Mouse (Mus musculus) spleen, postnatal 10 days (tissue): ENCODE results near the gene Prm1.
"Not testable (repeated sequence)": the region's sequence is repeated elsewhere in the genome, so short reads cannot be mapped to it uniquely, and the experiment has no call there.

Experiments
- DNase-seq, 2 experiments: peaks; one replicate each; pipeline ENCODE4 v3.0.0; 2021 to 2022; ENCODE audit warnings: low spot score in 2 of 2

Prm1 gene

DNA sequence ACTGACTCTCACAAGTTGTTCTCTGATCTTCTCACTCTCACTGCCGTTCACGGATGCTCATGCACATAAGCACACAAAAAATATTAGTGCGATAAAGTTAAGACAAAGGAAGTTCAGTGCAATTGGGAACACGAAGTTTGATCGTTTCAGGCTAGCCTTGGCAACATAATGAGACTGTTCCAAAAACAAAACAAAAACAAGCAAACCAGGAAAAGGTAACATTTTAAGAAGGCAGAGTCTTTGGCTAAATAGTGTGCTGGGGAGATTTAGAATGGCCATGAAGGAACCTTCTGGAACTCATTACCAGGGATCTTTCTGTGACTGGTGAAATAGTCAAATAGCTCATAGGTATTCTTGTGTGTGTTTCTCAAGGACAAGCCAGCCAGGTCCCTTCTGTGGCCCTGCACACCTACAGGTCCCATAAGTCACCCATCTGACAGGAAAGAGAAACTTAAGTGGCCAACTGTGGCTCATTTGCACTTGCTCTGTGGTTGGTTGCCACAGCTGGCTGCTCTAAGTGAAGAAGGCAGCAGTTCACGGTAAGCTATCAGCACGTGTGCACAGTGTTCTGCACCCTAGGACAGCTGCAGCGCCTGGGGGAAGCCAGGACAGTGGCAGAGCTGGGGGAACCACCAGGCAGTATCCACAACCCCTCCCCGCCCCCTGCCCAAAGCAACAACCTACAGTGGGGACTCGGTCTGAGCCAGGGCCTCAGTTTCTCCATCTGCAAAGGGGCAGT is at the start of gene Prm1:
Prm1 (minus strand) TSS at position 51 of the 739 bp plus-strand sequence.
- peak in 1 of 2 experiments; percentile 44 for DNase-seq

DNA sequence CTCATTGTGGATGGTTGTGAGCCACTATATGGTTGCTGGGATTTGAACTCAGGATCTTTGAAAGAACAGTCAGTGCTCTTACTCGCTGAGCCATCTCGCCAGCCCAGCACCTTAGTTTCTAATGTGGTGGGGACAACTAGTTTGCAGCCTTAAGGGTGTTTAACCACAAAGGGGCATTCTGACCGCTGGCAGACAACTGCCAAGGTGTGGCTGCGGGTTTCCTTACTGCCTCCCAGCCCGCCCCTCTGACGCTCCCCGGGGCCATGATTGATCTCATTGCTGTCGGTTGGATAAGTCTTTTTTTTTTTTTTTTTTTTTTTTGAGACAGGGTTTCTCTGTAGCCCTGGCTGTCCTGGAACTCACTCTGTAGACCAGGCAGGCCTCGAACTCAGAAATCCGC is 46.6 kb upstream of the Prm1 start:
- DNase-seq = not testable (repeated sequence)

DNA sequence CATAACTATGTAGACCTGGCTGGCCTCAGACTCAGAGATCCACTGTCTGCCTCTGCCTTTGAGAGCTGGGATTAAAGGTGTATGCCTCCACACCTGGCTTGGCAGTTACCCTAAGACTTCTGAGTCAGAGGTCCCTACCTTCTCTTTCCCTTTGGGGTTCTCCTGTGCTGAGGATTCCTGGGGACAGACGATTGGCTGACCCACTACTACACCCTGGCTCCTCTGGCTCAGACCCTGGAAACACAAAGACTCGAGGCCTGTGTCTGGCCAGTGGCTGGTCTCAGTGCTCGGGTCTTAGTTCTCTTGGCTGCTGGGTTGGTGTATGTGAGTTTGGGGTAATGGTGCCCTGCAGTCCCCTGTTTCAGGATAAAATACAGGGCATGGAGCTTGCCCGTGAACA is 45.3 kb upstream of the Prm1 start:
- no peak for DNase-seq

DNA sequence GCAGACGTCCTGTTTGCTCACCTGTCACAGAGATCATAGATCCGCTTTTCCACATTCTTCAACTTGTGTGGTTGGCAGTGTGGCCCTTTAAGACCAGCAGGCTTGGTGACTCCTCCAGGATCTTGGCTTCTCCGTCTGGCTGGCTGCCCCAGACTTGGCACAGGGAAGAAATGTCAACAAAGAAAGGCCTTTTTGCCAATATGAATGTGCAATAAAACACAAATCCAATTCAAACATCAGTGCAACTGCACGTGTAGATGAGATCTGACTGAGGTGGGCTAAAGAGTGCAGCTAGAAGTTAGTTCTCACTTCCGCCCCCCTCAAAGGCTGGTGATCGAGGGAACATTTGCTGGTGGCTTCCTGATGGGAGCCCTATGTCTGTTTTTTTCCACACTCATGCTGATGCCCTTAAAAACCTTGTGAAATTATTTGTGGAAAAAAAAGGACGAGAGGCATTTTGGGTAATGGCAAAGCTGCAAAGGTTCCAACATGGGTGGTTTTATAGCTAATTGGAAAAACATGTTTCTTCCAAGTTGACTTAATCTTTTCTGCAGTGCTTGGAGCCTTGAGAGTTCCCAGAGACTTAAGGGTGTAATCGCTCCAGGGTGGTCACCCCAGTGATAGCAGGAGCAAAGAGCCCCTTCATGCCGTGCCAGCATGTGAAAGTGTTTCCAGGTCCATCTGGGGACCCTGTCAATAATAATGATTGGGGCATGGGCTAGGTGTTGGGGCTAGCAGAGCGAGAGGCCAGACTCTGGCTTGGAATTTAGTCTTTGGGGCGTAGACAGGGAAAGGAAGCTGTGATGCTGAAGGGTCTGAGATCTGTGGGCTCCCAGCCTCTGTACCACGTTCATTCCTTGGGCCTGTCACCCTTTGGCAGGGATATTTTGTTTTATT is 44.6 kb upstream of the Prm1 start:
- no peak for DNase-seq

DNA sequence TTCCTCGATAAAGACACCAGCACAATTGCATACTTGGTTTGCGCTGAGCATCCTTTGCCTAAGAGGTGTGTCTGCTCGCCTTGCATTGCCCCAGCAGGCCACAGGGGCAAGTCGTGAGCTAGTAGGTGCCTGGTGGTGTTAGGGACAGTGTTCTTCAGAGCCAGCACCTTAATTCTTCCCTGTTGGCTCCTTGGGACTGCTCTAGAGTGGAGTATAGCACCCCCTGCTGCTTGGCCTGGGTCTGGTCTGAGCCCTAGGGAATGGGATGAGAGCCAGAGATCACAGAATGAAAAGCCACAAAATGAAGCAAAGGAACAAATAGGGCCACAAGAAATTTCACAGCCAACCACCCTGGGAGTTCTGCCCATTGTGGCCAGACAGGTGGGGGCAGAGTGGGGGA is 40.9 kb upstream of the Prm1 start:
- peak in 1 of 2 experiments; percentile 65 for DNase-seq

DNA sequence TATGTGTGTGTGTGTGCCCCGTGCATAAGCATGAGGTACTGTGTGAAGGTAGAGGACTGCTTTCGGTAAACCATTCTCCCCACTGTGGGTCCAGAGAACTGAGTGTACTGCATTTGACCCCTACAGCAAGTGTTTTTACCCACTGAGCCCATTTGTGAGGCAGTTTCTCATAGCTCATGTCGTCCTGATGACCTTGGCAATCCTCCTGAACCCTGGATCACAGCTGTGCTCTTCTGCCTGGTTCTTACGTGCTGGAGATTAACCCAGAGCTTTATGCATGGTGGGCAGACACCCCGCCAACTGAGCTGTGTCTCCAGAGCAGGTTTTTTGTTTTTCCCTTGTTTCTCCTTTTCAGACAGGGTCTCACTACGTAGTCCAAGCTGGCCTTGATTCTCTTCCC is 40.3 kb upstream of the Prm1 start:
- no peak for DNase-seq

DNA sequence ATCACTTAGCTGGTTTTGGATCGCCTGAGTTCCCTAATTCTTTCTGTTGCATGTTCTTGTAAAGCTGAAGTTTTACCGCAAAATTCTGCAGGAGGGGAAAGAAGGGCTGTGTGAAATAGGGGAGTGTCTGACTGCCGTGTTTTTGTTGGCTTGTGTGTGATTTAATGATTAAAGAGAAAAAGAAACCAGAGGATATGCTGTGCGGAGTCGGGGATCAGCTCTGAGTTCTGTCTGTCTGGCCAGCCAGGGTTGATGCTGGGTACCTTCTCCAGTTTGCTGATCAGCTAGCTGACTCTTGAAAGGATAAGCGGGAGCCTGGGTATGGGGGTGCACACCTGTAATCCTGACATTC is 38.7 kb upstream of the Prm1 start:
- no peak for DNase-seq

DNA sequence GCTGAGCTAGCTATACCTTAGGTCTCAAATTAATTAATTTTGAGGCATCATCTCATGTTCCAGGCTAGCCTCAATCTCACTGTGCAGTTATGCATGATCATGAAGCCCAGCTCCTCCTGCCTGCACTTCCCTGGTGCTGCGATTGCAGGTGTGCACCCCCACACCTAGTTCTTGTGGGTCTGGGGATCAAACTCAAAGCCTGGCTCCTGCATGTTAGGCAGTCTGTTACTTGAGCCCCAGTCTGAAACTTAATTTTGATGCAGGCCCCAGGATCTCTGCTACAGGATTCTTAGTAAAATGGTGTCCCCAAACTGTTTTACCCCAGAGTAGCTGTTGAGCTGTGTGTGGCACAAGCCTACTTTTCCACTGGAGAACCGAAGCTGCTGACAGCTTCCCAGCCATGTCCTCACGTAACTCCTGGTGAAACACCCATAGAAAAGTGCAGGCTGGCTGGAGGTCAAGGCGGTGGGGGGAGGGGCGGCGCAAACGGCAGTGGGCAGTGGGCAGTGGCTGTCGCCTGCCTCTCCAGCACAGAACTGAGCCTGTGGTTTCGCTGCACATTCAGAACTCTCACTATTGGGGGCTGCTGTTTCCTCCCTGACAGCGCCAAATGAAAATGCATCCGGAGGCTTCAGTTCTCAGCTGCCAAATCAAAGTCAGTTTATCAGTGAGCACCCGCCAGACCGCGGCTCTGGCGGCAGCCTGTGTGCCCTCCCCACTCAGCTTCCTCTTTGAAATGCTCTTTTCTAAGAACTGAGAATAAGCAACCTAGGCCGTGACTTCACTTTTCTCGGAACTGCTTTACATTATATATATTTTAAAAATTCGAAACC is 38.1 kb upstream of the Prm1 start:
- peak in 1 of 2 experiments; percentile 63 for DNase-seq

DNA sequence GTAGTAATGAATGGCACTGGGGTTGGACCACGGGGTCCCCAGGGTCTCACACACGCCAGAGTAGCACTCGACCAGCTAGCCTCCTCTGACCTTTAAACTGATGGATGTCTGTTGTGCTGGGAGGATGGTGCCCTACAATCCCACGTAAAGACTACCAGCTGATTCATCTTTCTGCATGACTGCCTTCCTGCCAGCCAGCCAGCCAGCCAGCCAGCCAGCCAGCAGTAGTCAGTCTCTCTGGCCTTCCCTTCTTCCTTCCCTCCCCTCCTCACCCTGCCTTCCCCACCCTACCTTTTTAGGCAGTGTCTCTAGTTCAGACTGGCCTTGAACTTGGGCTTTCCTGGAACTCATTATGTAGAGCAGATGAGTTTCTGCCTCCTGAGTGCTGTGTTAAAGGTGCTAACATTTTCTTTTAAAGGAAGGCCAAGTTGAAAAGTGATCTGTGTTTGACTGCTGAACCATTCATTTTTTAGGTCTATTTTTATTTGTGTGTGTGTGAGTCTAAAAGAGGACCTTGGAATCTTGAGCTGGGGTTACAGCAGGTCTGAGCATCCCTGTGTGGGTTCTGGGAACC is 36.7 kb upstream of the Prm1 start:
- no peak for DNase-seq

DNA sequence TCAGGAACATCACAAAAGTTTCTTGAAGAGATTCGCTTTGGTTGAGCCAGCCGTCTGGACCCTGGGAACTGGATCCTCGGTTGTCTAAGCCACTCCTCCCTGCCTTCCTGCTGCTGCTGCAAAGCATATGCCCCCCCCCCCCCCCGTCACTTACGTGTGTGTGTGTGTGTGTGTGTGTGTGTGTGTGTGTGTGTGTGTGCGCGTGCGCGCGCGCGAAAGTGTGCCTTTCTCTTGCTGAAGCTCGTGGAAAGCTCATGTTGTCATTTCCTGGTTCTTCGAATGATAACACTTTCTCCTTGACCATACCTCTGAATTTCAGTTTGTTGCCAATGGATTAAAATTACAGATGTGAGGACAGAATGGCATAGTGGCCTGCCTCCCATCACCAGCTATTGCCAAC is 34.4 kb upstream of the Prm1 start:
- DNase-seq = no peak

DNA sequence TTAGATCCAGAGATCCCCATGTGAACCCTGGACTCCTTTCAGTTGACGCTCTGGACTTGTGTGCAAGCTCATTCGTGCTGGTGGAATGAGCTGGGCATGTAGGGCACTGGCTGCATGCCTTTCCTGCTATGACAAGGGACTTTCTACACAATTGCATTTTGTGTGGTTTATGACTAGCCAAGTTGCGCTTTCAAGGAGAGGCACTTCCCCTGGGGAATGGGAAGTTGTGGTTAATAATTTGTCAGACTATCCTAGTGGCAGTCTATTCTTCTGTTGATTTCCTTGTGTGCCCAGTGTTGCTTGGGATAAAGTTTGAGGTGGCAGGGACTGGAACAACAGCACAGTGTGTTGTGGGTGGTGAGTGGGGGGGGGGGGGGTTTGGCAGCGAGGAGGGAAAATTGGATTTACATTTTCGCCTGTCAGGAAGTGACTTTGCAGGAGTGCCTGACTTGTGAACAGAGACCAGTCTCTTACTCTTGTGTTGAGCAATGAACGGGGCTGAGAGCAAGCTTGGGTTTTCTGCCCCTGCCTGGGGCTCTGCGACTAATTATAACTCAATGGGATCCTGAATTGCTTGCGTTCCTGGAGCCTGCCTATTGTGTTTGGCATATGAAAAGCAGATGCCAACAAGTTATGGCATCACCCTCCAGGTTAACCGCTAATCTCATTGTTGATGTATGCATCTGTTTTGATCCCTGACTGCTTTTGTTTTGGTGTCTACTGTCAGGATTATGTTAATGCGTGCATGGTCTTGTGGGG is 33.0 kb upstream of the Prm1 start:
- no peak for DNase-seq

DNA sequence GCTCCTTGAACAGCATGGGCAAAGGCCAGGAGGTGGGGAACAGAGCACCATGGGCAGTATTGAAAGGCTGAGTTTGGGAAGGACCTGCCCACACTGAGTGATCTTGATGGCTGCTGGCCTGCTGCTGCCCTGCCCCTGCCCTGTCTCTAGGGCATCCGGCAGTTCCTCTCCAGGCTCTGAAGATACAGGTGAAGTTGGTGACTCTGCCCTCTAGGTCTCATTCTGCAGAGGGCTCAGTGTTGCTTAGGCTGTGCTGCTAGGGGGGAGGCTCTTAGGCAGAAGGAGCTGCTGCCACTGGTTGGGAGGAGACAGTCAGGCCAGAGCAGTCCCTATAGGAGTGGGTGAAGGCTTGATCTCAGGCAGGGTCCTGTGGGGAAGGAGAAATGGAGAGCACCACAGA is 32.3 kb upstream of the Prm1 start:
- DNase-seq = no peak

DNA sequence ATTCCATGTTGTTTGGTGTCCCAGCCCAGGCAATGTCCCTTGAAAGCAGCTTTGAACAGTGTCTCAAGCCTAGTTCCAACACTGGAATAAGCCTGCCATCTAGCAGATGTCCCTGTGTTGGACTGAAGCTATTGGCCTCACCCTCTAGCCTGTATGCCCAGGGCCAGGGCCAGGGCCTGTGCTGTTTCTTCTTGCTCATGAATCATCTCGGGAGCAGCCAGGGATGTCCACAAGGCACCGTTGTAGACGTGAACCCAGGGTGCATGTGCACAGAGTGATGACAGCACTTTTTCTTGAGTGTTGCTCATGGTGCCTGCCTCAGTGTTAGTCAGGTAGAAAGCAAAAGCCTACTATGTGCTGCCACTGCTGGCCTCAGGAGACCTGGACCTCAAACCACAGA is 31.6 kb upstream of the Prm1 start:
- DNase-seq = no peak

DNA sequence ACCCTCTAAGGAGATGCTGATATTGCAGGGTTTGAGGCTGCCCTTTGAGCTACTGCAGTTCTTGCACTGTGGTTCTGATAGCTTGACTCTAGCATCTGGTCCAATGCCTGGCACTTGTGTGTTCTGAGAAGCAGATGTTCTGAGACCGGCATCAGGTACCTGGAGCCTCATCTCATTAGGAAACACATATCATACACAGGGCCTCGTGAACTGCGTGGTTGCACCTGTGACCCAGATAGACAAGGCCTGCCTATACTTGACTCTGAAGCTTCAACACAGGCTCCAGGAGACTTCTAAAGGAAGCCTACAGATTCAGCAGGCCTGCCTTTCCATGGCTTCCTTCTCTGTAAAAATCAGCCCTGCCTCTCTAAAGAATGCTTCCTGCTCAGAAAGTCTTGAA is 30.7 kb upstream of the Prm1 start:
- DNase-seq = no peak

DNA sequence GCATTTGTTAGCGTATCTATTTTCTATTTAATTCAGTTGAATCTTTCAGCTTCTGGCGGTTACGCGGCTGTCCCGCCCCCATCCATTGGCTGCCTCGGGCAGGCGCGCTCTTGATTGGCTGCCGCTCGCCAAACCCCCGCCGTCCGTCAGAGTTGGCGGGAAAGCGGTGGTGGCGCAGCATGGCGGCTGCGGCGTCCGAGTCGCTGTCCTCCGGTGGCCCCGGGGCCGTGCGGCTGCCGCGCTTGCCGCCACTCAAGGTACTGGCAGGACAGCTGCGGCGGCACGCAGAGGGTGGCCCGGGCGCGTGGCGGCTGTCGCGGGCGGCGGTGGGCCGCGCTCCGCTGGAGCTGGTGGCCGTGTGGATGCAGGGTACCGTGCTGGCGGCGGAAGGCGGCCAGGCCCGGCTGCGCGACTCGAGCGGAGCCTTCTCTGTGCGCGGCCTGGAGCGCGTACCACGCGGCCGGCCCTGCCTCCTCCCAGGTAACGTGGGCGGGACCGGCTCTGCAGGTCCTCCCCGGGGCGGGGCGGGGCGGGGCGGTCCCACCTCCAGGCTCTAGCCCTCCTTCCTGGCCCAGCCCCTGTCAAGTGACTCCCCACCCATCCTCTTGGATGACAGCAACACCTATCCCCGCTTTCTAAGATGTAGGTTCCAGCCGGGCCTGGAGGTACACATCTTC is 29.4 kb upstream of the Prm1 start, which contains the start of gene Rmi2:
Rmi2 (plus strand) TSS at position 149 of the 677 bp plus-strand sequence.
- DNase-seq = peak; percentile 76 to 89

DNA sequence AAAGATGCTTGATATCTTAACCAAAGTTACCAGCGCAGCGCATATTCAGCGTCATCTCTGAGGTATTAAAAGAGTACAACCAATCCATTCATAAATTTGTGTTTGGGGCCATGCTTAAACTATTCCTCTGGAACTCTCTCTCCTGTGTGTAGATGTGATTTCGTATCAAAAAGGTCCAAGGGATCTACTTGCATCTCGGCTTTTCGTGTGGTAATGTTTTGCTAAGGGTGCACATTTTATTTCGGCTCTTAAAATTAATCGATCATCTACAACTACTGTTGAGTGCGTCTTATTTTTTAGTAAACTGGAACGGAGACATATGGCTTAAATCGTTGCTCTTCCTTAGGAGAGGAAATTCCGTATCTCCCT is 28.9 kb upstream of the Prm1 start:
- no peak for DNase-seq

DNA sequence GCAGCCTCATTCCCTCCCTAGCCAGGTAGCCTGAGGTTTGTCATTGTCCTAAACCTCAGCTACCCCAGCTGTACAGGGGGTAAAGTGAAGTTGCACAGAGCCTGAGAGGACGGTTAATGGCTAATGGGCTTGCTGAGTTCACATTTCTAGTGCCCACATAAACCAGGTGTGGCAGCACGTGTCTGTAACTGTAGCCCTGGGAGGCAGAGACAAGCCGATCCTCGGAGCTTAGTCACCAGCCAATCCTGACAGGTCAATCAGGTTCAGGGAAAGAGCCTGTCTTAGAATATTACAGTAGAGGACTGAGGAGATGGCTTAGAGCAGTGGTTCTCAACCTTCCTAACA is 22.8 kb upstream of the Prm1 start:
- DNase-seq = no peak

DNA sequence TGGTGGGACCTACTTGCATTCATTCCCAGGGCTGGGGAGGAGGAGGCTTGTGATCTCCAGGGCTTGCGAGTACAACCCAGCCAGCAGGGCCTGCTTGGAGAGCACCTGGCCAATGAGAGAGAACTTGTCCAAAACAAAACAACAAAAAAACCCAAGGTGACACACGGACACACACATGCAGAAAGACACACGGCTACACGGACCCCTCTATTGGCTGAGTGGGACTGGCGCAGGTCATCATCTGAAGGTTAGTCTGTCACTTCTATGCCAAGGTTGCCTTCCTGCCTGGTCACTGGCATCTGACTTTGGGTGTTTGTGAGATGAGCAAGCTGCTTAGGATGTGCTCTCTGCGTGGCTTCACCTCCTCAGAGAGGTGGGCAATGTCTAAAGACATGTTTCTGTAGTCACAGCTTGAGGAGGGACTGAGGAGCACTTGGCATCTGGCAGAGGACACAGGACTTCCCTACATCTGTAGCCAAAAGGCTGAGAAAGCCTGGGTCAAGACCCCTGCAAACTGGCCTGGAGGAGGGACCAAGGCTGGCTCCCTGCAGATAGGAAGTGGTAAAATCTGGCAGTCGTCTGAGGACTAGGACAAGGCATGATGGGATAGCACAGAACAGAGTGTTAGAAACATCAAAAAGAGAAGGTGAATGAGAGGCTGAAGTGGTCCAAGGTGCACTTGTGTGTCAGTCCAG is 22.3 kb upstream of the Prm1 start:
- no peak for DNase-seq

DNA sequence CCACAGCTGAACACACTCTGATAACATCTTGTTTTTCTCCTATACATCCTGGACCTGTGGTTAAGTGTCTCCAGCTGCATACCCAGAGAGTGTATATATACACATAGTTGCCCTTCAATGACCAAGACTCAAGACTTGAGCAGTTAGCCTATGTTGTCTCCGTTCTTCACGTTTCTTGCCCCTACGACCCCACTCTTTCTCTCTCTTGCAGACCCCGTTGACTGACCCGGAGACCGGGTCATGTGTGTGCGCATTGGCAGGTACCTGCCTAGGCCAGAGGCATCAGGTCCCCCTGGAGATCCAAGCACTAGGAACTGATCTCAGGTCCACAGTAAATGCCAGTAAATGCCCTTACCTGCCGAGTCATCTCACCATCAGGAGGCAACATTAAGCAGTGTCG is 21.6 kb upstream of the Prm1 start:
- DNase-seq = no peak

DNA sequence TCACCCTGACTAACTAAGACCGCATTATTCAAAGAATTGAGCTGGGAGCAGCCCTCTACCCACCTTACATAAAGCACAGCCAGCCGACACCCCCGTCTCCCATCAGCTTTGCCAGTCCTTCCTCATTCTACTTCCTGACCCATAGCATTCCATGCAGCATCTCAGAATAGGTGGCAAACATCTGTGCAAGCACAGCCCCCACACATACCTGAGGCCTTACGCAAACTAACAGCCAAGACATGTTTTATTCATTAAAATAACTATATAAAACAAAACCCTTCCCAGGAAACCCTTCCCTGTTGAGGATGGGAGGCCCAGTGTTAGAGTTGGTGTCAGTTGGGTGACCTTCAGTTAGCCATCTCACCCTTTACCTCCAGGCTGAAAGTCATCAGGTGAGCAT is 20.2 kb upstream of the Prm1 start:
- no peak for DNase-seq
